9 mouse cellular contexts compared by ENCODE assay signal in the genomic region with DNA sequence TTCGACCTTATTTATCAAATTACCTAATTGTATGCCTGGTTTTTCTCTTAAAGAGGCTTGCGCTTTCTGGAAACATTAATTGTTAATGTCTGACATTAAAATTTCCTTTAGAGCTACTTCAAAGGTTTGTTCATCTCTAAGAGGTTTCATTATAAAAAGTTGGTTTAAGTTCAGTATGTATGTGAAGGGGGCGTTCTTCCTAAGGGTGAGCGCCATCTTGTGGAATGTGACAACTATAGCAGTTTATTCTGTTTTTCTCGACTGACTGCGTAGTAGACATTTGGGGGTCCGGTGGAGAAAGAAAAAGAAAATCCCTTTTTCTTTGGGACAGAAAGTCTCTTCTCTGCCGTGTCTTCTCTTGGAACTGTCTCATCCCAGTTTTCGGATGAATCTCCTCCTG. TPM values are rescaled to one million over a fixed set of nuclear protein-coding genes. Genes with fewer than 3 reads are reported as not detected.
DNase-seq lines count a peak whose midpoint lies in the region; ATAC-seq and TF ChIP-seq lines count a peak whose summit lies in the region.
"Had no signal": no experiment of that assay in that cellular context is flagged by ENCODE, and none has a peak within 500 bp of the region (broad histone marks: within the 10 kb centered on the region; RNA-seq: fewer than 3 reads in every experiment).

No protein-coding gene starts in this region.

- WGBS in neural tube, embryonic 11.5 days: 27% methylated on average over 9 of the region's 9 CpGs

- no peaks in the 10 kb centered on the region for H3K27me3 ChIP-seq in neural tube, embryonic 11.5 days (ENCODE audit: control insufficient read depth, insufficient read depth, low read length)
- H3K27me3 ChIP-seq: limb, embryonic 15.5 days had no signal

- no peak for TF ChIP-seq POLR2A in cortical plate, adult 2 months (IDR thresholded peaks at IDR 0.05; ENCODE audit: extremely low read depth, insufficient read depth, low read length)

- TF ChIP-seq CTCF in cortical plate, adult 2 months (IDR thresholded peaks at IDR 0.05; ENCODE audit: extremely low read depth, insufficient read depth, low read length): peak; percentile 42; the same call in 1 of the 2 replicates

- no peak overlapping the region for H3K9ac ChIP-seq in neural tube, embryonic 11.5 days (ENCODE audit: low read length)
- H3K9ac ChIP-seq: limb, embryonic 15.5 days had no signal

- H3K36me3 ChIP-seq in neural tube, embryonic 11.5 days (ENCODE audit: control insufficient read depth, insufficient read depth, low read length): no peaks in the 10 kb centered on the region
- H3K36me3 ChIP-seq: limb, embryonic 15.5 days had no signal

- no peak overlapping the region for H3K4me2 ChIP-seq in neural tube, embryonic 11.5 days (ENCODE audit: low read depth)
- H3K4me2 ChIP-seq: limb, embryonic 15.5 days had no signal

- no peaks in the 10 kb centered on the region for H3K4me1 ChIP-seq in neural tube, embryonic 11.5 days (ENCODE audit: control insufficient read depth, insufficient read depth, low read length)
- no peaks in the 10 kb centered on the region for H3K4me1 ChIP-seq in cortical plate, adult 2 months (ENCODE audit: control insufficient read depth, insufficient read depth, low read length)

- ATAC-seq in frontal cortex, adult (ENCODE audit: low TSS enrichment): peak; percentile 74; the same call in 1 of the 2 replicates
- ATAC-seq in neural tube, embryonic 11.5 days (ENCODE audit: insufficient read depth, low FRiP score, low TSS enrichment): no peak
- peak; percentile 80 for ATAC-seq in megakaryocyte-erythroid progenitor cell, adult 5-6 weeks (replicated peaks; ENCODE audit: low FRiP score, low TSS enrichment, poor library complexity, severe bottlenecking)

- H3K9me3 ChIP-seq in neural tube, embryonic 11.5 days (ENCODE audit: control insufficient read depth, low read length): no peaks in the 10 kb centered on the region
- H3K9me3 ChIP-seq: limb, embryonic 15.5 days had no signal

- intact Hi-C loops in gastrocnemius, postnatal 14 days (cut with DNase I; ENCODE audit: low total_unique reads): loop anchor here (5.0 kb wide), 1 partner anchor 109 kb away; no protein-coding TSS in a partner anchor

- no peak overlapping the region for H3K4me3 ChIP-seq in neural tube, embryonic 11.5 days (ENCODE audit: low read depth, low read length)
- H3K4me3 ChIP-seq in cortical plate, adult 2 months (ENCODE audit: insufficient read depth, low read length): no peak overlapping the region
- H3K4me3 ChIP-seq: limb, embryonic 15.5 days had no signal

- no peak for DNase-seq in frontal cortex, postnatal 25 days (ENCODE audit: low spot score in 2 of 2)
- peak; percentile 47 for DNase-seq in neural tube, embryonic 11.5 days (ENCODE audit: low spot score)
- no peak for DNase-seq in neural tube, embryonic 10.5 days (ENCODE audit: extremely low spot score, low spot score)
- DNase-seq in gastrocnemius, postnatal 14 days: no peak
- no peak for DNase-seq in gastrocnemius, postnatal 10 days

- H3K27ac ChIP-seq in neural tube, embryonic 11.5 days (ENCODE audit: low read depth, low read length): no peak overlapping the region
- no peak overlapping the region for H3K27ac ChIP-seq in cortical plate, adult 2 months (ENCODE audit: insufficient read depth, low read length)
- H3K27ac ChIP-seq: limb, embryonic 15.5 days had no signal

RNA-seq across cellular contexts. Expression of a gene that starts 32.4 kb away (rescaled TPM):
- 3.1 and 3.8 TPM in 2 replicates for polyA plus RNA-seq in neural tube, embryonic 11.5 days (2014; fragmentation: Nextera tagmentation; extraction: Ambion mirVana)
- polyA plus RNA-seq in cortical plate, adult 2 months (2012; rRNA removed): 2.7 and 3.4 TPM in 2 replicates
- not detected in 2 replicates for total RNA-seq in megakaryocyte-erythroid progenitor cell, adult 5-6 weeks (2014; fragmentation: Nextera tagmentation)
- not detected in 2 replicates for total RNA-seq in megakaryocyte-erythroid progenitor cell, adult 5-6 weeks (2017)
- total RNA-seq in gastrocnemius, postnatal 14 days (2021): 10 to 100 TPM; 26.8 to 30.0 TPM
- total RNA-seq in gastrocnemius, postnatal 10 days (2021): 10 to 100 TPM; 30.8 to 31.1 TPM

Comparison
In these comparisons a context has a peak if more than half of its experiments do, and no peak if none do; other contexts are left out.
1. RNA of a gene that starts 32.4 kb away (total RNA-seq): 30.8 to 31.1 TPM in gastrocnemius, postnatal 10 days and 26.8 to 30.0 TPM in gastrocnemius, postnatal 14 days; not detected in megakaryocyte-erythroid progenitor cell, adult 5-6 weeks; every median in the first group is over 10 times any median in the second.